Mouse (Mus musculus): ENCODE measurements around the gene Lipo1.
"Not testable (repeated sequence)": the region's sequence is repeated elsewhere in the genome, so short reads cannot be mapped to it uniquely, and the experiment has no call there.

Lipo1 gene

GRCm38 (mm10) chr19:33787359-33787758, at the start of gene Lipo1:
Lipo1 (minus strand) TSS chr19:33787459.
- not testable (repeated sequence) for DNase-seq (ENCODE audit: low spot score in 2 of 2)

GRCm38 (mm10) chr19:33786576-33787277, 532 bp downstream of the Lipo1 start:
- no peak for DNase-seq (ENCODE audit: low spot score in 2 of 2)

GRCm38 (mm10) chr19:33761287-33762086, 25.8 kb downstream of the Lipo1 start, which contains the start of gene Lipo3:
Lipo3 (minus strand) TSS chr19:33761951.
- DNase-seq (ENCODE audit: low spot score in 2 of 2) = peak; percentile 18 to 57

GRCm38 (mm10) chr19:33751259-33751658, 36.0 kb downstream of the Lipo1 start, which contains the start of gene Lipo2:
Lipo2 (minus strand) TSS chr19:33751359.
- DNase-seq (ENCODE audit: low spot score in 2 of 2) = not testable (repeated sequence)

All from urinary bladder, postnatal 4 days (tissue).